Mouse (Mus musculus) CH12.LX (cell line): ENCODE data around the gene Ccser1. TPM values are rescaled to one million over a fixed set of nuclear protein-coding genes. Genes with fewer than 3 reads are reported as not detected.

Source experiments
- DNase-seq: peaks from one replicate; pipeline ENCODE4 v3.0.0-alpha.2; 2013; ENCODE audit errors: extremely low read depth
- H3K27ac ChIP-seq: 2 replicates; pipeline ENCODE4 v1.5.1; 2012; ENCODE audit warnings: low read depth, mild to moderate bottlenecking, control low read depth, moderate library complexity; ENCODE audit not compliant: insufficient read depth
- H3K27me3 ChIP-seq: replicated peaks from 2 replicates; pipeline ENCODE3; 2012; ENCODE audit warnings: inconsistent platforms
- H3K36me3 ChIP-seq, 2 experiments: replicated peaks in 1 of 2; 2 replicates each; pipeline versions ENCODE3 to v1.6.1; 2012; ENCODE audit warnings: inconsistent platforms in 1 of 2, low read length in 1 of 2, mild to moderate bottlenecking in 1 of 2, mixed read lengths in 1 of 2, moderate library complexity in 1 of 2; ENCODE audit not compliant: control insufficient read depth in 1 of 2, insufficient read depth in 1 of 2
- H3K4me1 ChIP-seq, 2 experiments: 2 replicates each; pipeline ENCODE4 v1.6.1; 2012; ENCODE audit warnings: inconsistent platforms in 1 of 2, moderate library complexity in 1 of 2; ENCODE audit not compliant: insufficient read depth in 2 of 2, control insufficient read depth in 1 of 2
- H3K4me2 ChIP-seq: 2 replicates; pipeline ENCODE4 v1.6.1; 2012; ENCODE audit warnings: low read depth, mild to moderate bottlenecking, control low read depth; ENCODE audit not compliant: poor library complexity, insufficient read depth, severe bottlenecking
- H3K4me3 ChIP-seq, 3 experiments: fragments of 150-350 bp in 1 of 3; sonication (generic) in 1 of 3; replicated peaks in 1 of 3; 2 replicates each; pipeline versions ENCODE3 to v1.5.1; 2011 to 2012; ENCODE audit warnings: low read depth in 2 of 3, low read length in 2 of 3, mild to moderate bottlenecking in 2 of 3, moderate library complexity in 2 of 3, control low read depth in 1 of 3, improper control_type of control experiment in 1 of 3, inconsistent platforms in 1 of 3, mixed read lengths in 1 of 3; ENCODE audit not compliant: poor library complexity in 1 of 3
- H3K79me2 ChIP-seq: replicated peaks from 2 replicates; pipeline ENCODE4 v1.6.1; 2012; ENCODE audit warnings: mild to moderate bottlenecking, moderate library complexity; ENCODE audit not compliant: control insufficient read depth, poor library complexity, insufficient read depth, severe bottlenecking; ENCODE audit errors: extremely low read depth
- H3K9ac ChIP-seq: 2 replicates; pipeline ENCODE4 v1.6.1; 2012; ENCODE audit warnings: low read depth, mild to moderate bottlenecking, control low read depth, moderate library complexity; ENCODE audit not compliant: insufficient read depth
- H3K9me3 ChIP-seq: replicated peaks from 2 replicates; pipeline ENCODE3; 2012; ENCODE audit warnings: low read length, inconsistent platforms, mixed read lengths
- BHLHE40 ChIP-seq: IDR thresholded peaks from 2 replicates; pipeline ENCODE4 v1.6.1; 2011; ENCODE audit warnings: mild to moderate bottlenecking, low read depth, low read length, improper control_type of control experiment
- CHD1 ChIP-seq: IDR thresholded peaks from 2 replicates; pipeline ENCODE4 v1.6.1; 2012; ENCODE audit warnings: low read depth, low read length, improper control_type of control experiment, inconsistent platforms
- ELF1 ChIP-seq: IDR thresholded peaks from 2 replicates; pipeline ENCODE4 v1.6.1; 2014; ENCODE audit warnings: low read depth, mild to moderate bottlenecking, inconsistent platforms, low read length, improper control_type of control experiment
- EP300 ChIP-seq: IDR thresholded peaks from 2 replicates; pipeline ENCODE4 v1.6.1; 2011; ENCODE audit warnings: low read length, improper control_type of control experiment
- ETS1 ChIP-seq: conservative IDR thresholded peaks from 2 replicates; pipeline ENCODE4 v1.6.1; 2012; ENCODE audit warnings: low read depth, mild to moderate bottlenecking, inconsistent platforms, low read length, improper control_type of control experiment, moderate library complexity
- GABPA ChIP-seq: IDR thresholded peaks from 2 replicates; pipeline ENCODE4 v1.6.1; 2012; ENCODE audit warnings: low read depth, low read length, improper control_type of control experiment, inconsistent platforms; ENCODE audit not compliant: insufficient replicate concordance
- IRF4 ChIP-seq: IDR thresholded peaks from 2 replicates; pipeline ENCODE4 v1.6.1; 2014; ENCODE audit warnings: low read depth, mild to moderate bottlenecking, inconsistent platforms, low read length, improper control_type of control experiment
- KAT2A ChIP-seq: IDR thresholded peaks from 2 replicates; pipeline ENCODE4 v1.6.1; 2012; ENCODE audit warnings: low read length, improper control_type of control experiment, inconsistent platforms; ENCODE audit not compliant: insufficient replicate concordance
- MAX ChIP-seq: IDR thresholded peaks from 2 replicates; pipeline ENCODE4 v1.6.1; 2011; ENCODE audit warnings: low read length, improper control_type of control experiment
- MAZ ChIP-seq: IDR thresholded peaks from 2 replicates; pipeline ENCODE4 v1.6.1; 2012; ENCODE audit warnings: low read depth, mild to moderate bottlenecking, inconsistent platforms, low read length, improper control_type of control experiment, moderate library complexity
- MEF2A ChIP-seq: IDR thresholded peaks from 2 replicates; pipeline ENCODE4 v1.6.1; 2014; ENCODE audit warnings: low read depth, mild to moderate bottlenecking, inconsistent platforms, low read length, improper control_type of control experiment, borderline replicate concordance
- NELFE ChIP-seq: IDR thresholded peaks from 2 replicates; pipeline ENCODE4 v1.6.1; 2011; ENCODE audit warnings: low read depth, low read length, improper control_type of control experiment
- NRF1 ChIP-seq: IDR thresholded peaks from 2 replicates; pipeline ENCODE4 v1.6.1; 2014; ENCODE audit warnings: low read depth, mild to moderate bottlenecking, inconsistent platforms, low read length, improper control_type of control experiment, moderate library complexity
- PAX5 ChIP-seq: IDR thresholded peaks from 2 replicates; pipeline ENCODE4 v1.6.1; 2012; ENCODE audit warnings: low read length, inconsistent platforms, mixed read lengths
- POLR2A ChIP-seq: IDR thresholded peaks from 2 replicates; pipeline ENCODE4 v1.6.1; 2011; ENCODE audit warnings: low read depth, mild to moderate bottlenecking, improper control_type of control experiment, low read length
- SIN3A ChIP-seq: IDR thresholded peaks from 2 replicates; pipeline ENCODE4 v1.6.1; 2012; ENCODE audit warnings: low read length, improper control_type of control experiment, inconsistent platforms
- SMC3 ChIP-seq: IDR thresholded peaks from 2 replicates; pipeline ENCODE4 v1.6.1; 2011; ENCODE audit warnings: low read depth, low read length, improper control_type of control experiment
- USF1 ChIP-seq: IDR thresholded peaks from 2 replicates; pipeline ENCODE4 v1.6.1; 2014; ENCODE audit warnings: low read depth, mild to moderate bottlenecking, inconsistent platforms, low read length, improper control_type of control experiment
- ZNF384 ChIP-seq: IDR thresholded peaks from 2 replicates; pipeline ENCODE4 v1.6.1; 2012; ENCODE audit warnings: low read depth, low read length, improper control_type of control experiment, inconsistent platforms
- dilution Hi-C: fragments of 300-500 bp; cut with MboI; formaldehyde crosslinking; loops from 2 replicates; pipeline ENCODE4 v1.14.3; 2020; ENCODE audit warnings: low sequenced_read_pairs; ENCODE audit not compliant: extremely low pct_unique_long_range_greater_than_20kb, extremely low pct_ligation_motif_present
- in situ Hi-C: fragments of 300-500 bp; cut with MboI; formaldehyde crosslinking; loops from 3 replicates; pipeline ENCODE4 v1.14.3; 2019; ENCODE audit warnings: low sequenced_read_pairs, low pct_ligation_motif_present, low pct_unique_long_range_greater_than_20kb, mixed read lengths
- polyA plus RNA-seq: library from polyadenylated mRNA; unstranded; fragments of >175 nt; gene quantifications from 2 replicates; pipeline ENCODE4 v1.2.1, GENCODE M21; 2012; ENCODE audit warnings: low read depth; ENCODE audit not compliant: insufficient read length
- total RNA-seq, 2 experiments: library from RNA; depleted of rRNA; stranded (reverse); fragments of 300-350 nt in 1 of 2; fragments of >200 nt in 1 of 2; gene quantifications; 2 replicates each; pipeline ENCODE4 v1.2.3; 2012 to 2014

The Ccser1 gene
- total and polyA plus RNA-seq, 3 experiments, result not detected

GRCm38 (mm10) chr6:61430881-61431725 lies 251.0 kb downstream of the Ccser1 start:
- no peak overlapping the region for H3K9ac ChIP-seq
- no peaks in the 10 kb centered on the region for H3K36me3 ChIP-seq
- no peaks in the 10 kb centered on the region for H3K4me1 ChIP-seq
- H3K9me3 ChIP-seq, result peaks cover 38% of the 10 kb centered on the region
- in situ Hi-C loops, result no loop called here
- no peak for DNase-seq
- no peaks in the 10 kb centered on the region for H3K27me3 ChIP-seq
- no peak overlapping the region for H3K4me3 ChIP-seq
- no peak overlapping the region for H3K27ac ChIP-seq
- TF ChIP-seq POLR2A (no peak), MAZ (no peak), USF1 (no peak), KAT2A (no peak), CHD1 (no peak)
- TF ChIP-seq, all 38 proteins: peak for 0
- H3K4me2 ChIP-seq, result no peak overlapping the region
- H3K79me2 ChIP-seq, result no peaks in the 10 kb centered on the region
- dilution Hi-C loops, result no loop called here

- no peaks in the 10 kb centered on the region for H3K27me3 ChIP-seq
- no peaks in the 10 kb centered on the region for H3K4me1 ChIP-seq
- TF ChIP-seq MAX, result no peak
- no peak for TF ChIP-seq ETS1
- TF ChIP-seq POLR2A, result no peak
- TF ChIP-seq MEF2A, result no peak
- no peak for TF ChIP-seq PAX5
- TF ChIP-seq ELF1, result no peak
- no peak for TF ChIP-seq NRF1
- TF ChIP-seq SIN3A, result no peak
- no peak for TF ChIP-seq GABPA
- TF ChIP-seq NELFE, result no peak
- no peak for TF ChIP-seq ZNF384
- no peak for TF ChIP-seq IRF4
- no peak for TF ChIP-seq SMC3
- no peak for TF ChIP-seq EP300
- no peak for TF ChIP-seq BHLHE40
- TF ChIP-seq, all 38 proteins: peak for 0
- H3K36me3 ChIP-seq, result no peaks in the 10 kb centered on the region
- H3K4me2 ChIP-seq, result no peak overlapping the region
- no peaks in the 10 kb centered on the region for H3K79me2 ChIP-seq
- H3K9ac ChIP-seq, result no peak overlapping the region
- H3K4me3 ChIP-seq, result no peak overlapping the region
- no peak overlapping the region for H3K27ac ChIP-seq
- dilution Hi-C loops, result no loop called here
- in situ Hi-C loops, result no loop called here
- H3K9me3 ChIP-seq, result peaks cover 38% of the 10 kb centered on the region
- no peak for DNase-seq
Measured at GRCm38 (mm10) chr6:61431726-61431984, 251.5 kb downstream of the Ccser1 start.
